Mouse (Mus musculus) thymus, postnatal 10 days (tissue): ENCODE results near the gene Dyrk1a.

Source experiments
- DNase-seq, 2 experiments: peaks; one replicate each; pipeline ENCODE4 v3.0.0; 2021; ENCODE audit warnings: low spot score in 2 of 2

The Dyrk1a gene

GRCm38 (mm10) chr16:94714483-94714882 is 144.7 kb downstream of the Dyrk1a start:
- no peak for DNase-seq

- DNase-seq = no peak
Measured at GRCm38 (mm10) chr16:94717051-94717450, 147.2 kb downstream of the Dyrk1a start.

- DNase-seq = no peak
Measured at GRCm38 (mm10) chr16:94718919-94719318, 149.1 kb downstream of the Dyrk1a start.

GRCm38 (mm10) chr16:94719488-94719887 is 149.7 kb downstream of the Dyrk1a start:
- no peak for DNase-seq

GRCm38 (mm10) chr16:94720476-94721153 is 150.8 kb downstream of the Dyrk1a start:
- DNase-seq = no peak

- DNase-seq = no peak
Measured at GRCm38 (mm10) chr16:94721549-94722006, 151.8 kb downstream of the Dyrk1a start.

GRCm38 (mm10) chr16:94722936-94723335 is 153.1 kb downstream of the Dyrk1a start:
- DNase-seq = no peak

- peak; percentile 69 to 74 for DNase-seq
Measured at GRCm38 (mm10) chr16:94724061-94724596, 154.3 kb downstream of the Dyrk1a start.

GRCm38 (mm10) chr16:94724747-94725211 is 155.0 kb downstream of the Dyrk1a start:
- no peak for DNase-seq

GRCm38 (mm10) chr16:94729236-94729635 is 159.4 kb downstream of the Dyrk1a start:
- DNase-seq = no peak

GRCm38 (mm10) chr16:94731027-94731426 is 161.2 kb downstream of the Dyrk1a start:
- DNase-seq = no peak

GRCm38 (mm10) chr16:94735472-94735871 is 165.7 kb downstream of the Dyrk1a start:
- no peak for DNase-seq

GRCm38 (mm10) chr16:94736462-94737358 is 166.9 kb downstream of the Dyrk1a start:
- DNase-seq = no peak

GRCm38 (mm10) chr16:94737359-94737687 is 167.5 kb downstream of the Dyrk1a start:
- DNase-seq = no peak

- peak in 1 of 2 experiments; percentile 13 for DNase-seq
Measured at GRCm38 (mm10) chr16:94743853-94744501, 174.2 kb downstream of the Dyrk1a start.

- no peak for DNase-seq
Measured at GRCm38 (mm10) chr16:94745016-94745415, 175.2 kb downstream of the Dyrk1a start.
